Mouse (Mus musculus) central nervous system, embryonic 18 days (tissue): ENCODE measurements around the gene Slc30a10. TPM values are rescaled to one million over a fixed set of nuclear protein-coding genes. Genes with fewer than 3 reads are reported as not detected.

Source experiments
- polyA plus RNA-seq: library from polyadenylated mRNA; depleted of rRNA; stranded (reverse); fragments of >200 nt; gene quantifications from 2 replicates; pipeline ENCODE4 v1.2.3, GENCODE M21; 2012; rRNA removed

Gene Slc30a10
- 17.1 and 18.5 TPM in 2 replicates for polyA plus RNA-seq

DNA sequence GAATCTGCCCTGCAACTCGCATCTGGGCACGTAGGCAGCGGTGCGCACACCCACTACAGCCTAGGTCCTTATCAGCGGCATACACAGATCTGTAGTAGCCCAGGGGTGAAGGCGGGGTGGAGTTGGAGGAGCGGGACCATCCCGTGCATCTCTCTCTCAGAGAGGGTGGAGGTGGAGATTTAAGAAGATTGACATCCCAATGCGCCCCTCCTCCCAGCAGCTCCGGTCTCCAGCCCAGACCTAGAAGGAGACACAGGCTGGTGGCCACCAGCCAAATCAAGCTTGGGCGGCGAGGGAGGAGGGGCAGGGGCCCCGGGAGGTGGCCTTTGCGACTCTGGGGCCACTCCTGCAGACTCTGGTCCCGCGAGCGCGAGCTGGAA, at the start of gene Slc30a10:
Slc30a10 (plus strand) TSS at position 274 of the 380 bp plus-strand sequence.

Other genes starting within 250 kb of the Slc30a10 start
- gene Iars2, start 125.5 kb upstream of the Slc30a10 start, polyA plus RNA-seq = 20.8 and 21.7 TPM in 2 replicates
- 62.4 and 63.8 TPM in 2 replicates for gene Bpnt1, start 122.7 kb upstream of the Slc30a10 start, polyA plus RNA-seq
- 36.5 and 38.5 TPM in 2 replicates for gene Eprs, start 91.8 kb upstream of the Slc30a10 start, polyA plus RNA-seq